Mouse (Mus musculus) monocyte, adult 5-6 weeks (primary cell): ENCODE measurements around the gene Tmem54. TPM values are rescaled to one million over a fixed set of nuclear protein-coding genes. Genes with fewer than 3 reads are reported as not detected.

Experiments used
- ATAC-seq: fragments of 153-309, 156-312 bp; replicated peaks from 2 replicates; pipeline ENCODE4 v1.8.0; 2017; ENCODE audit warnings: mild to moderate bottlenecking; ENCODE audit not compliant: low TSS enrichment, insufficient number of reproducible peaks, severe bottlenecking, poor library complexity, low FRiP score
- total RNA-seq: library from RNA; stranded (forward); fragments of 200-1000, 200-491, 200-594 nt; gene quantifications from 3 replicates; pipeline ENCODE4 v1.2.3, GENCODE M21; 2017

The Tmem54 gene
- total RNA-seq, 1 experiment from 2014 or later, result not detected

DNA sequence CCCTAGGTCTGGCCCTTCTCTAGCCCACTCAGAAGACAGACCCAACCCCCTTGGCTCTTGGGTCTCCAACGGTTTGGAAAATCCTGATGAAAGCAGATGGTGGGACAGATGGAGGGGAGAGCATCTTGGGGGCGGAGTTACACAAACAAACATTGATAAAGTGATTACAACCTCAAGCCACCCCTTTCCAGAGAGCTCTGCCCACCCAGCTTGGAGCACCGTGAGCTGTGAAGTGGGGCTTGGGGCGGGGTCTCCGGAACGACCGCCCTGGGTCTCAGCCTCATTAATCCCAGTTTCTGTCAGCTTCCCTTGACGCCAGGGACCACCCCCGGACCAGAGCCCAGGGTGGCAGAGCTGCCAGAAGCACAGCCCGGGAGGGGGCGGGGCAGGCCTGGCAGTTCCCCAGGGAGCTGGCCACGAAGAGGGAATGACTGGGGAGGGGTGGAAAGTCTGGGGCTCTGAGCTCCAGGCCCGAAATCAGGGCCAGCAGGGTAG lies 19.4 kb downstream of the Tmem54 start:
- ATAC-seq, result no peak

DNA sequence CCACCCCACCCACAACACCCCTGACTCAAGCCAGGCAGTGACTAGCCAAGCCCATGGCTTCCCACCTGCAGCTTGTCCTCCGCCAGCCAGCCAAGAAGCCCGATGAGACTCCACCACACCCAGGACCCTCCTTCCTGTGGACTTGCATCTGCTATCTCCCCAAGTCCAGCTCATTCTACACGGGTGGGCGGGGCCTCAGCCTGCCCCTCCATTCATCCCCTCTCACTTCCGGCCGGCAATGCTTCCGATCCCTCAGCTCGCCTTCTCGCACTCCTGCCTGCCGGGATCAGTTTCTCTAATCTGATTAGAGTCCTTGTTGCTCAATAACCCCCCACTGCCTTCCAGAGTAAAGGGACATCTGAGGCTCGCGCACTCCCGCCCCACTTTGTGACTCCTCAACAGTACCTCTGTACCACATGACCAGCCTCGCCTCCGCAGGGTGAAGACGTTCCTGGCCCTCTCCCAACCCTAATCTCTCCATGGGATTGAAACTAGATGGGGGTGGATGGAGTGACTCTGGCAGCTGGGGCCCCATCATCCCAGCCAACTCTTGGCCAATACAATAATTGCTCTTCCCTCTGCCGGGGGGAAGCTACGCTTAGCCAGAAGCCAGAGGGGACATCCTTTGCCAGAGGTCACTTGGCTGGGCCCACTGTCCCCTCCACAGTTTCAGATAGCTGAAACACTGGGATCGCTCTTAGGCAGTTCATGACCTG lies 20.5 kb downstream of the Tmem54 start:
- no peak for ATAC-seq

DNA sequence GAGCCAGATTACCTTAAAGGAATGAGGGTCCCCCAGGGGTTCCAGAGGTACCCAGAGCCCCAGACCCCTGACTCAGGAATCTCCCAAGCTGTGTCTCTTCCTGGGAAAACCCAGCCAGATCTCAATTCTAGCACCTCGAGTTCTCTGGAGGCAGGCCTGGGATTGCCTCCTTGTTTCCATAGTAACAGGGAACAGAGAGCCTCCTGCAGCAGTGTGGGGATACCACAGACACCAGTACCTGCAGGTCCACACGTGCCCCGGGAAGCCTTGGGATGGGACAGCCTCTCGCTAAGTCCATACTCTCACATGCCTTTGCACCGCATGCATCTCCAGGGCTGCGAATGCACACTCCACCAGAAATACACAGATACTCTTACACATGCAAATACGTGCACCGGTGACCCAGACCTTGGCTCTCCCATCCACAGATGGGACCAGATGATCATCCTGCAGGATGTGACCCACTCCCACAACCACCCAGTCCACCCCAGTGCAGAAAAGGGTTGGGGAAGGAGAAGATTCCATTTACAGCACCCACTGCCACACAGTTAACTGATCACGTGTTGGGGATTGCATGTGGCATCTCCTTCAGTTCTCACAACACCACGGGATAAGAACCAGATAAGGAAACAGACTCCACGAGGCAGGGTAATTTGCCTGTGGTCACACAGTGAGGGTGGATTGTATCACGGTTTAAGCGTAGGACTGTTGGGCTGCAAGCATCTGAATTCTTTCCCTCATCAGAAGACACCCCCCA lies 23.4 kb downstream of the Tmem54 start:
- ATAC-seq, result no peak

DNA sequence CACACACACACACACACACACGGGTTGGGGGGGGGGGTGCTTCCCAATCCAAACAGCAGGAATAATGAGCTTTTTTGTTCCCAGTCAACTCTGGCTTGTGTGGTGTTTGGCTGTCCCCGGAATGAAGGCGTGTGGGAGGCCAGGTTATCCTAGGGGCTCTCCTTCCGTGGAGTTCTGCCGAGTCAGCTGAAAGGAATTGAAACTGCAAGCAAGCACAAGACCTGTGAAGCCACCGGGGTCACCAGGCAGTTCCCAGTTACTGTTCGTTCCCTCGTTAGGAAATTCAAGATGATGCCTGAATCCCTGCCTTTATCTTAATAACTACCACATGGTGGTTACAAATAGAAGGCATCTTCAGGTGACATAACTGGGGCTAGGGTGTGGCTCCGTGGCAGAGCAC lies 24.0 kb downstream of the Tmem54 start:
- ATAC-seq, result no peak

DNA sequence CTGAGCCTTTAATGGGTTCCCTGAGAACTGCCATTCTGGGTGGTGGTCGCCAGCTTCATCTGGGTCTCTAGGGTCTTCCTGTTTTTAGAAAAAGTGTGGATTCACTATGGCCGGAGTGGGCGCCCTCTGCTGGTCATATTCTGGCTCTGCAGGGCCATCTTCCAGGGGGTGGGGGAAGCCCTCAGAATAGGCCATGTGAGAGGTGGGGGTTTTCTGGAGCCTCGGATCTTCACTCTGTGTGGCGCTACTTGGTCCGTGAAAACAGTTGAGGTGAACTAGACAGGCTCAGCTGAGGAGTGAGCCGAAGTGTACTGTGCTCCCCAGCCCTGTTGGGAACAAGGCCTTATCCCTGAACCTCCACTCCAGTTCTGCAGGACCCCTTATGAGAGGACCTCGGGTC lies 24.8 kb downstream of the Tmem54 start:
- ATAC-seq, result 0 out of 2 replicates have a peak, but pooled peaks have one; percentile 43

DNA sequence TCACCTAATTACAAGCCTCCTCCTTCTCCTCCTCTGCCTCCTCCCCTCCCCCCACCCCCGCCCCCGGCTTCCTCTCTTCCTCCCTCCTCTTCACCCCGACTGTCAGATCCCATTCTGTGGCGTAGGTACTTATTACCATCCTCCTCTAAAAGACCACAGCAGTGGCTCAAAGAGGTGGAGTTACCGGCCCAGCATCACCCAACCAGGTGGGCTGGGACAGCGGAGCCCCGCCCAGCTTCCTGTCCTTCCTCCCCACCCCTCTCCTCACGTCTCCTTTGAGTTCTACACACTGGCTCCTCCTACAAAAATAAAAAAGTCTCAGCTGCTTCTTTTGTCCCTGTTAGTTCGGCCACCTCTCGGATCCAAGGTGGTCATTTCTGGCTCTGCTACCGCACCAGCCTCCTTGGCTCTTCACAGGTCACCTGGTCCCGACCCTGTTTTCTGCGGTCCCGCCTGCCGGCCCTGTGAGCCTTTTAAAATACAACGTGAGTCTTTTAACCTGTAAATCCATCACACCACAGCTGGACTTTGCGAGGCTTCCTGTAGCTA lies 25.5 kb downstream of the Tmem54 start:
- ATAC-seq, result no peak

DNA sequence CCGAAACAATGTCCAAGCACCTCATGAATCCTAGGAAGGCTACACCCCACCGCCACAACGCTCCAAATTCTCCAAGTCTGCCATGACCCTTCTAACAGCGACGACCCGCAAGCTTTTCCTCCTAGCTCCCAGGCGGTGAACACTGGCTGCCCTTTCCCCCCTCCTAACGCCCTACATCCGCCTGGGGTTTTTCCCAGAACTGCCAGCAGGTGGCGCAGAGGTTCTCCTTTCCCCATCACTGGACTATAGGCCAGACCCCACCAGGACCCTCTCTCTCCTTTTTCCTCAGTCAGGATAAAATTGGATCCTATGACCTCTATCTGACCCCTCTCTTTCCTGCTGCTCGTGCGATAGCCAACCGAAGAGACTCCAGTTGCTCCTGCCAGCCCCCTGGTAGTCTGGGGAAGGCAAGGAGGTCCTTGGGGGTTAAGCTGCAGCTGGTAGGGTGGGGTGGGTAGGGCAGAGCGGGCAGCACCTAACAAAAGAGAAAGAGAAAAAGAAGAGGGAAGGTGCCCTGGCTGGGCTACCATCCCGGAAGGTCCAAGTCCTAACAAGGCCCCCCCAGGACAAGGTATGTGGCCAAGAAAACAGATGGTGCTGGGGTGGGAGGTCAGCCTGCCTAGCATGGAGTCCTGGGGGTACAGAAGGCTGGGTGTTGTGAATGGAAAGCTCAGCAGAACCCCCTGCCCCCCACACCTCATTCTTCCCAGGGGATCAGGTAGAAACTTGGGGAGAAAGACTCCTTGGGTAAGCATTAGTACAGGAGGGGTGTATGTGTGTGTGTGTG lies 29.6 kb downstream of the Tmem54 start:
- ATAC-seq, result peak; percentile 49; the same call in 1 of the 2 replicates

DNA sequence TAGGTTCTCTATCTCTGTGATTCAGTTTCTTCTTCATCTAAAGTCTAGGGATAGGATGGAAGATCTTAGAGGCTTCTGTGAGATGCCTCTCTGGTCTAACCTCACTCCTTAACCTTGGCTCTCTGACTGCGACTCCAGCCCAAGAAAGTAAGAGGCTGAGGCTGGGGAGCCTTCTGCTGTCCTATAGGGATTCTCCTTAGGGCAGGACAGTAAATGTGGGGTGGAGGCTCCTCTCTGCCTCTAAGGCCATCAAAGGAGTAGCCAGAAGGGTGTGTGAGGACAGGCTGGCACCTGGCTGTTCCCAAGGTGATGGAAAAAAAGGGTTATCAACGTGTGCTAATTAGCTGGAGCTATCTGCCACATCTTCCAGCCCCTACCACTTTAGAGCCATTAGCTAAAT lies 30.3 kb downstream of the Tmem54 start:
- ATAC-seq, result no peak

DNA sequence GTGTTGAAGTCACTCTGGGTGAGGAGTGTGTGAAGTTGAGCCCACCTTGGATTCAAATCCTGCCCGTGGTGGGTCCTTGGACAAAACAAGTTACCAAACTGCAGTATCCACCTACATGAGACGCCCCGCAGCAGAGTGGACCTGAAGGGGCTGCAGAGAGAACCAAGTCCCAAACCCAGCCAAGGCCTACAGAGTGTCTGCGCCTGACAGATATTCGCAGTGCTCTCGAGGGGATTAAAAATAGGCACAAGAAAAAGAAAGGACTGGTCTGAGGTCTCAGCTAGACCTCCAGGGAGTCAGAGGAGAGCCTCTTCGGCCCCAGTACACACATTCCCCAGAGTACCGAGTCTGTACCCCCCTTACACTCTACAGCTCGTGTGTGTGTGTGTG lies 30.8 kb downstream of the Tmem54 start:
- ATAC-seq, result no peak

DNA sequence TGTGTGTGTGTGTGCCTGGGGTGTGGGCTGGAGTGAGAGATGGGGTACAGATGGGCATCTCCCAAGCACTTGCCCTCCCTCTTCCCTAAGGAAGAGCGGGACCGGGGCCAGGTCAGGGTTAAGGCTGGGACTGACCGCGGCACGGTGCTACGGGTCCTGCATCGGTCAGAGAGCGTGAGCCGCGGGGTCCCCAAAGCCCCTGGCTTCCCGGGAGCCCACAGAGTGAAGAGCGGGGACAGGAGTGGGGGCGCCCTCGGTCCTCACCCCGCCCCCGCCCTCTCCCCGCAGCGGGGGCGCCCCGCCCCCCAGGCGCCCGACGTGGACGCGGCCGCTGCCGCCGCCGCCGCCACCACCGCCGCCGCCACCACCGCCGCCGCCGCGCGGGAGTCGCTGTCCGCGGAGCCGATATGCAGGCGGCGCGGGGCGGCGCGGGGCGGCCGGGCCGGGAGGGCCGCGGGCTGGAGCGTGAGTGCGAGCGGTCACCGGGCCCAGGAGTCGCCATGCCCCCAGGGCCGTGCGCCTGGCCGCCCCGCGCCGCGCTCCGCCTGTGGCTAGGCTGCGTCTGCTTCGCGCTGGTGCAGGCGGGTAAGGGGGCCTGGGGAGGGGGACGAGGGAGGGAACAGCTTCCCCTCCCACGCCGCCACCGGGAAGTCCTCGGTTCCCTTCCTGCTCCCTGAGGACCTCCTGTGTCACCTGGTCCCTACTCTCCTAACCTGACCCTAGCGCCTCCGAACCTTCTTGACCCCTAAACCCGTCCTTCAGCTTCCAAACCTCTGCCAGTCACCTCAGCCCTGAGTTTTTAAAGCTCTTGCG lies 31.4 kb downstream of the Tmem54 start, which contains the start of gene Fndc5:
Gene Fndc5, plus strand, starts transcription at position 421 of the 813 bp plus-strand sequence.
- no peak for ATAC-seq

DNA sequence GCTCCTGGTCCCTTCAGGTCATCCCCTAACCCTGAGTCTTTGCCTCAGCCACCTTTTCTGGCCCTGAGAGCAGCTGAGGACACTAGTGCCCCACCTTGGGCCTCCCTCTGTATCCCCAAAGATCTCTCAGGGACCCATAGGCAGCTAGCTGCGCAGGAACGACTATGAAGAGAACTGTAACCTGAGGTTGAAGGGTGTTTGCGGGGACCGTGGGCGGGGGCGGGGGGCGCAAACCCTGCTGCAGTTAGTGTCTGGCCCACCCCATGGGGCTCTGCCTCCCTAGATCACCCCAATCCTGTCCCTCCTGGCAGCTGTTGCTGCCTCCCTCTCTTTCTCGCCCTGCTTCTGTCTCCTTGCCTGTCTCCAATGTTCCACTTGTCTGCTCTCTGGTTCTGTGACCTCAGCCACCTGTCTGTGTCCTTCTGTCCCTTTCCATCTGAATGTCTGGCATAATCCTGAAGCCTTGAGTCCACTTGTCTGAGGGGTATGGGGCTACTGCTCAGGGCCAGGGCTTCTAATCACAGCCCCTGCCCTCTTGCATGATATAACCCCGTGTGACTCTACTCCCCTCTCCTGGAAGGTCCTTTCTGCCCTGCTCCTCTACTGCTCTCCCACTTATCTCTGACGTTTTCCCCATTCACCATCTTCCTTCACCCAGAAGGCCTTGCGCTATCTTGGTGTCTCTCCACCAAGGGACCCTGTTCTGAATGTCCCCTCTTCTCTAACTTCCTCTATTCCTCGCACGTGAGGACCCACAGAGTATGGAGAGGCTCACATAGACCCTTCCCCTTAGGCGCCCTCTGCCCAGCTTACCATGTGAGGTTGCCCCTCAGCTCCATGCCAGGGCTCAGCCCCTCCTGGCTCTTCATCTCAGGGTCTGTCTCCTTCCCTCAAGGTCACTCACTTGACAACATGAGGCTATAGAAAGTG lies 32.3 kb downstream of the Tmem54 start:
- no peak for ATAC-seq

DNA sequence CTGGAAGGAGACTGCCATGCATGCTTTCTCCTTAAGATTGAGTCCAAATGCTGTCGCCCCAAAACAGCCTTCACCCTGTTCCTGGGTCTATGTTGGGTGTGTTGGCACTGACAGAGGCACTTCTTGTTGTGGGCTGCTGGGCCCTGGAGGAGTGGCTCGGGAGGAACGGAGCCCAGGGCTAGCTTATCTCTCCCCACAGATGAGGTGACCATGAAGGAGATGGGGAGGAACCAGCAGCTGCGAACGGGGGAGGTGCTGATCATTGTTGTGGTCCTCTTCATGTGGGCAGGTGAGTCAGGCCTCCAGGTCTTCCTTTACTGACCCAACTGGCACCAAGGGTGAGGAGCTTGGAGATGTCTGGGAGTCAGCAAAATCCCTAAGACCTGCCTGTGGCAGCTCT lies 34.3 kb downstream of the Tmem54 start:
- ATAC-seq, result no peak

DNA sequence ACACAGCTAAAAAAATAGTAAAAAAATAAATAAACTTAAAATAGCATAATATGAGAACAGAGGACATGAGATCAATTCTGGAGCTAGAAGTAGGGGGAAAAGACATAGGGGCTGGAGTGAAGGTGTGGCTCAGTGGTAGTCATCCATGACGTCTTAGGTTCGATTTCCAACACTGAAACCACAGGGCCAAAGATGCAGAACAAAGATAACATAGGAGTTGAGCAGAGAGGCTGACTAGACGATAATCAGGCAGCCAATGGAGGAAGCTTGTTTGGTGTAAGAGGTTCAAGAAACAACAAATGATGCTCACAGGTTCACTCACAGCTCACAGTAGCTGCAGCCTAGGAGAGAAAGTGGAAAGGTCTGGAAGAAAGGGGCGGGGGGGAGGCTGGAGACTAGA lies 35.5 kb downstream of the Tmem54 start:
- ATAC-seq, result no peak

DNA sequence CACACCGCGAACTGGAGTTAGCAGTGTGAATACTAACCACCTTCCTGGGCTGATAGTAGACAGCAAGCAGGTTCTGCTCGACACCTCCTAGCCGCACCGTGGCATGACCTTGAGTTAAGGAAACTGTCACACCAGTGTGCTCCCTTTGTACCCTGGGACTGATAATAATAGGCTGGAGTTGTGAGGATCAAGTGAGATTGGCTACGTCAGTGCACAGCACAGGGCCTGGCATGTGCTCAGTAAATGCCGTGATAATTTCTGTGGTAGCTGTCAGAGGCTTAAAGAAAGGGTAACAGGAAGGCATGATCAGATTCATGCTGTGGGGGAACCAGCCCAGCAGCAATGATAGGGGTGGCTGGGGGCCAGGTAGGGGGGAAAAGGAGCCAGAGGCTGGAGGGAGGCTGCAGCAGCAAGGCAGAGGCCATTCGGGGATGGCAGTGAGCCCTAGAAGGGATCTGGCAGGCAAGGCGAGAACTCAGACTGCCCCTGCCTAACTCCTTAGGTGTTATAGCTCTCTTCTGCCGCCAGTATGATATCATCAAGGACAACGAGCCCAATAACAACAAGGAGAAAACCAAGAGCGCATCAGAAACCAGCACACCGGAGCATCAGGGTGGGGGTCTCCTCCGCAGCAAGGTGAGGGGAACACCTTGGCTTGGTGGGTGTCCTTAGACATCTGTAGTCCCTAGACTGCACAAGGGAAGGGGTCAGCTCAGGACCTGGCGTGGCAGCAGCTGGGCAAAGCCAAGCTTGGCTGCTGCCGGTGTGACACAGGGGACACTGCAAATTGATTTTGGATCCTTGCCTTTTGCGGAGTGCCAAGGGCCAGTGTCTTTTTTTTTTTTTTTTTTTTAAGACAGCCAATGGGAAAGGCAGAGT lies 36.5 kb downstream of the Tmem54 start:
- no peak for ATAC-seq

DNA sequence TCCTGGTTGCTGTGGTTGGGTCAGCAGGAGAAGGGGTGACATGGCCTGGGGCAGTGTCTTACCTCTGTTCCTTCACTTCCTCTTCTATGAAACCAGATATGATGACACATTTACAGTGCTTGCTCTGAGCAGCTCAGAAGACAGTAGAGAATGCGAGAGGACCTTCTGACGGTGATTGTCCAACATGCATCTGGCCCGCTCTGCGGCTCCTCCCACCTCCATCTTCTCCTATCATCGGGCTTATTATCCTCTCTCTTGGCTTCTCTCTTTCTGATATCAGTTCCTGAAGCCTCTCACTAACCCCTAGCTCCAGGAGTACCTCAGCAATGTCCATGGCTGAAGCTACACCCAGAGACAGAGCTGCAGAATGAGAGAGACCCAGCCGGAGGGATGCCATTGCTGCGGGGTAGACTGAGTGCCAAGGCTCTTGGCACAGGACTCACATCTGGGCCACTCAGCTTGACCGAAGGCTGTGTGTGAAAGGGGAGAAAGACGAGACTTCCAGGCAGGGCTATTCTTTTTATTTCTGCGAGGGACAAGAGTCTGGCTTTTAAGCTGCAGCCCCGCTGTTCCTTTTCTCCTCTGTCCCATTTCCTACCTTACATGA lies 37.2 kb downstream of the Tmem54 start:
- no peak for ATAC-seq

DNA sequence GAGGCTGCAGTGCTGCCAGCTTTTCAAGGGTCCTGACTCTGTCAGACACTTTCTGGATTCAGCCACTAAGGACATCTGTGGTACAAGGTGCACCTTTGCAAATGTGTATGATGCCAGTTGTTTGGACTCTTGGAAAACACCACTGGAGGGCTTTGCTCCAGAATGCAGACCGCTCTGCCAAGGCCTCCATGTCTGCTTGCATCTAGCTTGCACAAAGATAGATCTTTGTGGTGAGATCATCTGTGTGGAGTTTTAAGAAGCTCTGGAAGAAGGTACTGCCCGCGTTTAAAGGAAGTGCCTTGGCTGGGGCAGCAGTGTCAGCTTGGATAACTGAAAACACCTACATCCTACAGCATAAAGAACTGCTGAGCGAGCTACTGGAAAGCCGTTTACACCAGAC lies 38.2 kb downstream of the Tmem54 start:
- no peak for ATAC-seq
